10 mouse cellular contexts compared by ENCODE assay signal in genomic region chr2:165899923-165900322, GRCm38 (mm10). TPM values are rescaled to one million over a fixed set of nuclear protein-coding genes. Genes with fewer than 3 reads are reported as not detected.
DNase-seq lines count a peak whose midpoint lies in the region; ATAC-seq and TF ChIP-seq lines count a peak whose summit lies in the region.
"Had no signal": no experiment of that assay in that cellular context is flagged by ENCODE, and none has a peak within 500 bp of the region (broad histone marks: within the 10 kb centered on the region; RNA-seq: fewer than 3 reads in every experiment).

No protein-coding gene starts in this region.

- H3K9me3 ChIP-seq in forebrain, embryonic 10.5 days, result no peaks in the 10 kb centered on the region
- no peaks in the 10 kb centered on the region for H3K9me3 ChIP-seq in forebrain, postnatal 0 days (ENCODE audit: low read length)
- H3K9me3 ChIP-seq in intestine, postnatal 0 days (ENCODE audit: control insufficient read depth), result no peaks in the 10 kb centered on the region
- H3K9me3 ChIP-seq in neural tube, embryonic 14.5 days (ENCODE audit: control insufficient read depth, low read length), result no peaks in the 10 kb centered on the region

- 22% methylated on average over 3 of the region's 3 CpGs for WGBS in forebrain, embryonic 10.5 days
- 29% methylated on average over 3 of the region's 3 CpGs for WGBS in forebrain, postnatal 0 days
- WGBS in intestine, postnatal 0 days, result 27% methylated on average over 3 of the region's 3 CpGs
- 23% methylated on average over 3 of the region's 3 CpGs for WGBS in neural tube, embryonic 14.5 days

- H3K27me3 ChIP-seq in forebrain, embryonic 10.5 days (ENCODE audit: poor library complexity, severe bottlenecking), result no peaks in the 10 kb centered on the region
- H3K27me3 ChIP-seq in forebrain, postnatal 0 days (ENCODE audit: insufficient read depth, low read length), result no peaks in the 10 kb centered on the region
- H3K27me3 ChIP-seq in intestine, postnatal 0 days (replicated peaks; ENCODE audit: control insufficient read depth, insufficient read depth, low read length), result no peaks in the 10 kb centered on the region
- H3K27me3 ChIP-seq in neural tube, embryonic 14.5 days (ENCODE audit: control insufficient read depth, insufficient read depth, low read length), result no peaks in the 10 kb centered on the region

- ATAC-seq in forebrain, postnatal 0 days, result no peak
- no peak for ATAC-seq in intestine, postnatal 0 days
- no peak for ATAC-seq in neural tube, embryonic 14.5 days (ENCODE audit: low read depth)
- no peak for ATAC-seq in granulocyte monocyte progenitor cell, adult 5-6 weeks (replicated peaks; ENCODE audit: poor library complexity, severe bottlenecking)

- no peak overlapping the region for H3K9ac ChIP-seq in forebrain, postnatal 0 days
- H3K9ac ChIP-seq in intestine, postnatal 0 days (ENCODE audit: low read depth, low read length), result no peak overlapping the region
- no peak overlapping the region for H3K9ac ChIP-seq in neural tube, embryonic 14.5 days (replicated peaks; ENCODE audit: low read depth, low read length)

- peak overlapping the region; percentile 30 for H3K4me3 ChIP-seq in forebrain, embryonic 10.5 days
- H3K4me3 ChIP-seq in forebrain, postnatal 0 days (ENCODE audit: low read depth, low read length), result no peak overlapping the region
- no peak overlapping the region for H3K4me3 ChIP-seq in intestine, postnatal 0 days (ENCODE audit: low read depth, low read length)
- H3K4me3 ChIP-seq in neural tube, embryonic 14.5 days (ENCODE audit: low read depth, low read length), result no peak overlapping the region

- peaks cover 64% of the 10 kb centered on the region for H3K4me1 ChIP-seq in forebrain, embryonic 10.5 days
- no peaks in the 10 kb centered on the region for H3K4me1 ChIP-seq in forebrain, postnatal 0 days (ENCODE audit: insufficient read depth)
- H3K4me1 ChIP-seq in intestine, postnatal 0 days (replicated peaks; ENCODE audit: control insufficient read depth, insufficient read depth, low read length), result no peaks in the 10 kb centered on the region; the same call in 1 of the 2 replicates
- H3K4me1 ChIP-seq in neural tube, embryonic 14.5 days (ENCODE audit: control insufficient read depth, insufficient read depth, low read length), result peaks cover 7% of the 10 kb centered on the region

- peak overlapping the region; percentile 89 for H3K27ac ChIP-seq in forebrain, embryonic 10.5 days
- H3K27ac ChIP-seq in forebrain, postnatal 0 days (ENCODE audit: low read depth, low read length), result no peak overlapping the region
- no peak overlapping the region for H3K27ac ChIP-seq in intestine, postnatal 0 days (ENCODE audit: low read depth, low read length)
- H3K27ac ChIP-seq in neural tube, embryonic 14.5 days (ENCODE audit: low read depth, low read length), result peak overlapping the region; percentile 63; the same call in 1 of the 2 replicates
- H3K27ac ChIP-seq: macrophage had no signal

- H3K4me2 ChIP-seq in forebrain, postnatal 0 days (ENCODE audit: low read depth), result no peak overlapping the region
- H3K4me2 ChIP-seq in intestine, postnatal 0 days (replicated peaks; ENCODE audit: low read depth), result peak overlapping the region; percentile 39
- H3K4me2 ChIP-seq in neural tube, embryonic 14.5 days (ENCODE audit: low read depth, low read length), result no peak overlapping the region

- H3K36me3 ChIP-seq in forebrain, embryonic 10.5 days (replicated peaks), result no peaks in the 10 kb centered on the region
- H3K36me3 ChIP-seq in forebrain, postnatal 0 days (ENCODE audit: insufficient read depth), result no peaks in the 10 kb centered on the region
- no peaks in the 10 kb centered on the region for H3K36me3 ChIP-seq in intestine, postnatal 0 days (ENCODE audit: control insufficient read depth, insufficient read depth)
- no peaks in the 10 kb centered on the region for H3K36me3 ChIP-seq in neural tube, embryonic 14.5 days (ENCODE audit: control insufficient read depth, insufficient read depth, low read length)

- TF ChIP-seq CTCF in forebrain, postnatal 0 days (IDR thresholded peaks at IDR 0.05; ENCODE audit: low read depth), result no peak
- TF ChIP-seq CTCF in intestine, postnatal 0 days (IDR thresholded peaks at IDR 0.05; ENCODE audit: low read depth), result no peak

- DNase-seq in forebrain, embryonic 10.5 days (ENCODE audit: extremely low spot score, low spot score), result no peak
- DNase-seq in forebrain, postnatal 0 days, result no peak
- peak; percentile 46 for DNase-seq in lung, postnatal 10 days
- DNase-seq in lung, adult 18-20 months, result no peak
- no peak for DNase-seq in urinary bladder, adult 2 months (ENCODE audit: low spot score)
- DNase-seq: adrenal gland, postnatal 25 days had no signal

RNA-seq across cellular contexts. Expression of gene Zmynd8, which starts 1.1 kb away (rescaled TPM):
- 60.2 and 64.4 TPM in 2 replicates for polyA plus RNA-seq in forebrain, embryonic 10.5 days (2016; fragmentation: Nextera tagmentation; extraction: Ambion mirVana)
- 51.4 and 63.5 TPM in 2 replicates for total RNA-seq in forebrain, postnatal 0 days (2014; rRNA removed)
- 37.7 and 45.7 TPM in 2 replicates for polyA plus RNA-seq in forebrain, postnatal 0 days (2015; fragmentation: Nextera tagmentation; extraction: Ambion mirVana)
- polyA plus RNA-seq in intestine, postnatal 0 days (2015; fragmentation: Nextera tagmentation; extraction: Ambion mirVana), result 43.5 and 57.7 TPM in 2 replicates
- polyA plus RNA-seq in neural tube, embryonic 14.5 days (2014; fragmentation: Nextera tagmentation; extraction: Ambion mirVana), result 63.4 and 69.3 TPM in 2 replicates
- total RNA-seq in granulocyte monocyte progenitor cell, adult 5-6 weeks (2014; fragmentation: Nextera tagmentation), result 53.0 and 58.3 TPM in 2 replicates
- 32.2 and 33.7 TPM in 2 replicates for total RNA-seq in granulocyte monocyte progenitor cell, adult 5-6 weeks (2017)
- polyA plus RNA-seq in urinary bladder, adult 2 months (2012; rRNA removed), result 35.3 and 46.7 TPM in 2 replicates

Comparison
In these comparisons a context has a peak if more than half of its experiments do, and no peak if none do; other contexts are left out.
1. H3K27ac ChIP-seq: peak in forebrain, embryonic 10.5 days (single experiment) and neural tube, embryonic 14.5 days (single experiment); none in forebrain, postnatal 0 days (single experiment) and intestine, postnatal 0 days (single experiment).